Mouse (Mus musculus): Measurements from ENCODE around the gene Cd44.

- TF ChIP-seq POLR2A (IDR thresholded peaks at IDR 0.05; ENCODE audit: insufficient read length, low read depth), result no peak
- TF ChIP-seq MYOD1 (IDR thresholded peaks at IDR 0.05; ENCODE audit: control insufficient read depth in 1 of 3, insufficient read length in 2 of 3, low read depth in 2 of 3), result no peak
- no peak for TF ChIP-seq POLR2AphosphoS2 (IDR thresholded peaks at IDR 0.05; ENCODE audit: insufficient read length, low read depth)
- no peak for TF ChIP-seq USF1 (IDR thresholded peaks at IDR 0.05; ENCODE audit: low read depth)
- no peak for TF ChIP-seq CEBPB (IDR thresholded peaks at IDR 0.05; ENCODE audit: insufficient read depth, poor library complexity, severe bottlenecking)
- no peak for TF ChIP-seq MAX (IDR thresholded peaks at IDR 0.05; ENCODE audit: low read depth)
- no peak for TF ChIP-seq TCF12 (IDR thresholded peaks at IDR 0.05; ENCODE audit: insufficient read depth, poor library complexity, severe bottlenecking)
- TF ChIP-seq E2F4 (IDR thresholded peaks at IDR 0.05; ENCODE audit: insufficient read depth), result no peak
- TF ChIP-seq TCF3 (IDR thresholded peaks at IDR 0.05; ENCODE audit: insufficient read length, low read depth), result no peak
- TF ChIP-seq REST (IDR thresholded peaks at IDR 0.05; ENCODE audit: insufficient read depth, insufficient read length), result no peak
- no peak for TF ChIP-seq SRF (IDR thresholded peaks at IDR 0.05; ENCODE audit: control insufficient read depth, insufficient read length, low read depth)
- no peak for TF ChIP-seq MYOG (IDR thresholded peaks at IDR 0.05; ENCODE audit: control insufficient read depth in 1 of 3, insufficient read depth in 1 of 3, insufficient read length in 2 of 3, low read depth in 2 of 3)
Measured at GRCm38 (mm10) chr2:102878513-102878912, 23.0 kb downstream of the Cd44 start.

Measured in myocyte (in vitro differentiated cells).